Mouse (Mus musculus) liver, postnatal 0 days (tissue): ENCODE results near the gene Tnnc1.

Experiments used
- CTCF ChIP-seq: sonication (generic); IDR thresholded peaks from 2 replicates; pipeline ENCODE4 v1.5.1; 2016; ENCODE audit warnings: antibody characterized with exemption, low read depth
- EP300 ChIP-seq: IDR thresholded peaks from 2 replicates; pipeline ENCODE4 v1.6.1; 2016; ENCODE audit warnings: antibody characterized with exemption, low read depth, mild to moderate bottlenecking

DNA sequence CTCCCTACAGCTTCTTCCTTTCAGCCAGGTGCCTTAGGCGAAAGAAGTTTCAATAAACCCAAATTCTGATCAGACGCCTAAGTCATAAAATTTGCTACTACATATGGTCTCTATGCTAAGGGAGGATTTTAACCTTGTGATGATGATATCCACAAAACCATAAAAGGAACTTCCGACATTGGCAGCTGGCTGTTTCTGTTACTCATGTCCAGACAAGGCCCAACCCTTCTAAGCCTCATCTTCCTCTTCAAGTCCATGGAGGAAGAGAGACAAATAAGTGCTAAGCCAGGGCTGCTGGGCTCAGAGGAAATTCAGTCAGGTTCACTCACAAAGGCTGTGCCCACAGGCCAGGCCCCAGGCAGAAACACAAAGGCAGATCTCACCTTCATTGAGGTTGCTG is 18.8 kb upstream of the Tnnc1 start:
- TF ChIP-seq CTCF (no peak), EP300 (no peak)
